Mouse (Mus musculus) lung, adult 18-20 months (tissue): ENCODE measurements around the gene Fam185a.

Experiments
- DNase-seq, 2 experiments: peaks; one replicate each; pipeline ENCODE4 v3.0.0; 2022; ENCODE audit warnings: mixed read lengths in 2 of 2

The Fam185a gene

GRCm38 (mm10) chr5:21424614-21425602 lies at the start of gene Fam185a, which contains the start of gene Ccdc146:
Fam185a (plus strand) TSS chr5:21424958.
Ccdc146 (minus strand) TSS chr5:21424677.
- peak; percentile 95 to 98 for DNase-seq

- no peak for DNase-seq
These were observed 47.8 kb upstream of the Fam185a start for GRCm38 (mm10) chr5:21376935-21377334.

DNA sequence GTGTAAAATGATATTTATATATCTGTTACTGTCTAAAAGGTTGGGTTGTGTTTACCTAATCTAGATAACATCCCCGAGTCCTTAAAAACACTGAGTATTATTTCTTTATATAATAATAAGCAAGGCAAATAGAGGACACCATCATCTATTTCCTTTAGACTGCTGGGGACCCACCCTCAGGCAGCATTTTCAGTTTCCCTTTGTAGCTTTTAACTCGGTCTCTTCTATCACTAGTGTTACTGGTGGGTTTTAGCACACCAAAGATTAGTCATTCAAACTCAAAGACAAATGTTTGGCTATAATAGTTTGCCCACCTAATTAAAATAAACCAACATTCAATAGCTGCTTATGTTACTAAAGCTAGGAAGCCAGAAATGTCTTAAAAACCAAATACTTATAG lies 46.4 kb upstream of the Fam185a start:
- DNase-seq = no peak

DNA sequence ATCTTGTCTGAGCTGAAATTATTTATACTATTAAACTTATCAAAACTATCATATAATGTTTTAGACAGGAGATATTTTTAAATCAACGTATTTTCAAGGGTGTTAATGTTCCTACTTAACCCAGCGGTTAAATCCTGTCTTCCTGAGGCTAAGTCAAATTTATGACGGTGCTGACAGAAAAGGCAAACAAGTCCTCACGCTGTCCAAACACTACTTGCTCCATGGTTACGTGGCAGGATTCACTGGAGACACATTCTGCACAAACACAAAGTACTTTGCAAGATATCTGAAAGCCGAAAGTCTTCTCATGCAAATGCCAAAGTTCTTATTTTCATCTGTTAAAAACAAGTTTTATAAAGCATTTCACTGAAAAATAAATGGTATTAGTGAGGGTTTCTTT lies 42.8 kb upstream of the Fam185a start:
- DNase-seq = no peak

DNA sequence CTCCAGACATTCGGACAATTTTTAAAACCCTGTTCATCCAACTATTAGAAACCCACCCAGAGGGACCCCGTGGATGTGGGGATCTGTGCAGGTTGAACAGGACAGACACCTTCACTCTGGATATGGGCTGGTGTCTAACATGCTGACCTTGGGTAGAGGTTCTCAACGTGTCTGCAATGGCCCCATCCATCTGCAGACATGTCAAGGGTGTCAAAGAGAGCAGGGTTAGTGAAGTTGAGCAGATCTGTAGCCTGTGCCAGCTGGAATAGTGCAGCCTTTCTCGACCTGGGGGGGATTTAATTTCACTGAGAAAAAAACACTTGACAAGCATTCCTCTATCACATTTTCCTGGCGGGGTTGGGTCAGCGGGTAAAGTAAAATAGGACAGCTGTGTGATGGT lies 42.1 kb upstream of the Fam185a start:
- DNase-seq = no peak

GRCm38 (mm10) chr5:21383392-21384251 lies 41.1 kb upstream of the Fam185a start:
- no peak for DNase-seq

- no peak for DNase-seq
These were observed 40.4 kb upstream of the Fam185a start for GRCm38 (mm10) chr5:21384252-21384960.

- DNase-seq = no peak
These were observed 39.8 kb upstream of the Fam185a start for GRCm38 (mm10) chr5:21384976-21385375.

DNA sequence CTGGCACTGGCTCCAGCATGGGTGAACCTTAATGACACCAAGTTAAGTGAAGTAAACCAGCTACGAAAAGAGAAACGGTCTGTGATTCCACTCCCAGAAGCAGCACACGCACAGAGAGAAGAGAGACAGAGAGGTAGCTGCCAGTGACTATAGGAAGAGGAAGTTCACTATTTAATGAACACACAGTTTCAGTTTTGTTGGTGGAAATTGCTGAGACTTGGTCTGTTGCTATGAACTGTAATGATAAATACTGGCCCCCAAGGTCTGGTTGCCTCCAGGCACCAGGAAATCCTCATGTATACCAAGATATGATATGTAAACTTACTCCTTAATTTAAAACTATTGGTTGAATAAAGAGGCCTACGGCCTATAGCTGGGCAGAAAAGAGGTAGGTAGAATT lies 38.3 kb upstream of the Fam185a start:
- DNase-seq = no peak

DNA sequence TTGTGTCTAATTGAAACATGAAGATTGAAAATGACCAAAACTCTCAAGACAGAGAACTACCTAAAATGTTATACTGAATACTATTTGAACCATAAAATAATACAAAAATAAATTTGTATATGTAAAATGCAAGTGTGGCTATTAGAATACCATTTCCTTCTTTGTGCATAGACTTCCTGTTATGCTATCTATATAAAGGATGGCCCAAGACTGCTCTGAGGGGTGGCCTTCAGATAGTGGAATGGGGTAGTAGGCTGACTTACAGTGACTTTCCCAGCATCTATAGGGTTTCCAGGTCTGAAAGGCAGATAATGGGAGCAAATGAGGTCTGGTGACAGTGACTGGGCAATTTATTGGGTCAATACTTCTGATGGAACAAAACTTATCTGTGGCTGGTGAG lies 37.4 kb upstream of the Fam185a start:
- no peak for DNase-seq

- no peak for DNase-seq
These were observed 35.9 kb upstream of the Fam185a start for GRCm38 (mm10) chr5:21388855-21389254.

DNA sequence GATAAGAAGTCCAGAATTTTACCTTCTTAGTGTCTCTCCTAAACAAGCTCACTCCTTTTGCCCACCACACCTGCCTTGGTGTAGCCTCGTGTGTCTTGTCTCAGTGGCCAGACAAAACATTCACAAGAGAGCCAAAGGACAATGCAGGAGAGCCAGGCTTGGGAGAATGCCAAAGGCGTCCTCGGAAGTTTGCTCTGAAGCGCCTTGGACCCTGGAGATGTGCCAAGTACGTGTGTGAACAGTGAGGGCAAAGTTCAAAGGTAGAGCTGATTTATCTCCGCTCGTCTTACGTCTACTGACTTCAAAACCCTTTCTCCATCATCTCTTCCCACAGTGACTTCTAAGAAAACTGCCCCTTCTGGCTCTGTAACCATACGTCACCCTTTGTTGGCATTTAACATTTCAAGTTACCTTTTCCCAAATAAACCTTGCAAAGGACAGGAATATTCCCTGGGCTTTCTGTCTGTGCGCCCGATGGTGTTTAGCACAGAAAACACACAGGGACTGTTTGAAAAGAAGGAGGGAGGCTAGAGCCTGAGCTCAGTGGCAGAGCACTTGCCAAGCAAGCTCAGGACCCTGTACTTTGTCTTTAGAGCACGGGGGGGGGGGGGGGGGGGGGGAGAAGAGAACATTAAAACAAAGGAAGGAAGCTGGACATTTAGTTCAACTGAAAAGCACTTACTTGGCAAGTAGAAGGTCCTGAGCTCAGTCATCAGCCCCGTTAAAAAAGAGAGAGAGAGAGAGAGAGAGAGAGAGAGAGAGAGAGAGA lies 33.0 kb upstream of the Fam185a start:
- no peak for DNase-seq

- DNase-seq = no peak
These were observed 30.2 kb upstream of the Fam185a start for GRCm38 (mm10) chr5:21394562-21394961.

DNA sequence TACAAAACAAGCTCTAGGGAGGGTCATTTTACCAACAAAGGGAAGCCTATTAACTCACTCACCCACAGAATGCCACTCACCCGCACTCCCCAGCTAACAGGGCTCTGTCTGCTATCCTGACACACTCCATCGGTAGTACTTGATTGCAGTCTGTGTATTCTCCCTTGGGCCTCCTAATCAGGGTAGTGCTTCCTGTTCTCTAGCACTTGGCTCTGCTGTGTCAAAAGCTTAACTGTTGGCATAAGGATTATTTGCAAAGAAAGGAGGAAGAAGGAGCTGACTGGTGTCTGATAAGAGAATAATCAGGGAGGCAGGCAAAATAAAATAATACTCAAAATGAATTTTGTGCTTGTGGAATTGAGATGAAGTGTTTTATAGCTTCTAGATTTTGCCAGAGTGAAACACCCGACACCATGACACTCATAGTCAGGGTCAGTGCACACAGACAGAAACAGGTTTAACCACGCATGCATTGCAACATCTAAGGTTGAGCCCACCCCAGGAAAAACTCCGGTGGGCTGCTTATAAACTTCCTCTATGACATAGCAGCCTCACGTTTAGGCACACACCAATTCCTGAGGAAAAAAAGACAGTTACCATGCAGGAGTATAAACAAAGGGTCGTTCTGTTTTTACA lies 29.4 kb upstream of the Fam185a start:
- no peak for DNase-seq

GRCm38 (mm10) chr5:21411261-21411666 lies 13.5 kb upstream of the Fam185a start:
- DNase-seq = peak in 1 of 2 experiments; percentile 15

DNA sequence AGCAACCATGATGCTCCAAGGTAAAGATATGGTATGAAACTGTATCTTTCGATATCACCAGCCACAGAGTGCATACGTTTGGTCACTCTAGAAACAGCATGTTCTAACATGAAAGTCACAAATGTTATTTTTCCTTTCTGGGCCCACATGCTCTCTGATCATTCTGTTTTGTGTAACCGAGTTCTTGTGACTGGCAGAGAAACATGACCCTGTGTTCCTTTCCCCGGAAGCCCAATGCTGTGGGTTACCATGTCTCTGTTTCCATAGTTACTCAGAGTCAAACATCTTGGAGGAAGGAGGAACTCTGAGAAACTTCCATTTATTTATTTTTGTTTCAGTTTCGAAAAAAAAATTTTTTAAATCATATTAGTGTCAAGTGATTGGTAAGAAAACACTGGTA lies 12.7 kb upstream of the Fam185a start:
- no peak for DNase-seq

- no peak for DNase-seq
These were observed 11.4 kb upstream of the Fam185a start for GRCm38 (mm10) chr5:21413322-21413721.

DNA sequence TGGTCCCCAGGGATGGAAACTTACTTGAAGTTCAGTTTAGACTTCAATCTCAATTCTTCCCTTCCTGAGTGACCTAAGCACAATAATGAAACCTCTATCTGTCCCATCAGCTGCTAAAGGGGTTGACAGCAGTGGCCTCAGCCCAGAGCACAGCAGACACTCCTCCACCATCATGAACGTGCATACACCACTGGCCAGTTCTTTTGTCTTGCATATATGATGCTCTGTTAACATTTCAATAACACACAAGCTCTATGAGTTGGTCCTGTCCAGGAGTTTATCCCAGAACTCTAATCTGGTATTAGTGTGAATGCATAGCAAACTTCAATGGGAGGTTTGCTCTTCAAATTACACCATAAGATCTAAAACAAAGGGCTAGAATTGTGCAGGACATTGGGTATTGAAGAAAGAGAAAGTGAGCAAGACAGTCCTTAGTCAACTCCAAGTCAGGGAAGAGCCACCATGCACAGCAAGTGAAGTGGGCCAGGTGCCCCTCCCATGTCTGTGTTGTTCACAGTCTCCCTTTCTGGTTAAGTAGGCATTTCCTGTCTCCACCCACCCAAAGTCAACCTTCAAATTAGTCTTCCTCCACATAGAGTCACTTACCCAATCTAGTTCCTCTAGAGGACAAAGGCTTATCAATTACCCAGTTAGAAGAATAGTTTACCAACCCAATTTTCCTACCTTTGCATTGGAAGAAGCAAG lies 10.5 kb upstream of the Fam185a start:
- DNase-seq = no peak

GRCm38 (mm10) chr5:21418613-21419012 lies 6.1 kb upstream of the Fam185a start:
- no peak for DNase-seq

DNA sequence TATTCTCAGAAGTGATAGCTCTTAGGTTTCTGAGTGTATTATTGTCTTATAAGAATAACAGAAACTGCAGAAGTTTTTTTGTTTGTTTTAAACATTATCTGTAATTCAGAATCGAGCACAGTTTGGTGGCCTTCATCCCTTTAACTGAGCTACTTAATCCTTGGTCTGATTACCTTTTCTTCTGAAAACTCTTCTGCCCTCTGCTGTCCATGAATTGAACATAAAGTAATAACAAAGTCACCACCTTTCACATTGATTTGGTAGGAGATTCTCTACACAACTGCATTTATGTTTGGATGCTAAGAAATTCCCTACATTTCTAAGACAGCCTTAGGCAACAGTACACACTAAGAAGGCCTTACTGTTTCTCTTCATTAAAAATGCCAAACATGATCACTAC lies 4.1 kb upstream of the Fam185a start:
- DNase-seq = no peak

- no peak for DNase-seq
These were observed 1.9 kb downstream of the Fam185a start for GRCm38 (mm10) chr5:21426666-21427065.
